Mouse (Mus musculus) left cerebral cortex, postnatal 4 days (tissue): Measurements from ENCODE around the gene Gm3739. TPM values are rescaled to one million over a fixed set of nuclear protein-coding genes. Genes with fewer than 3 reads are reported as not detected.
"Not testable (repeated sequence)": the region's sequence is repeated elsewhere in the genome, so short reads cannot be mapped to it uniquely, and the experiment has no call there.

ENCODE experiments used
- DNase-seq: peaks from one replicate; pipeline ENCODE4 v3.0.0-alpha.2; 2022
- intact Hi-C: fragments of 180-260 bp; cut with DNase I; formaldehyde crosslinking; loops from one replicate; pipeline ENCODE4 v1.15.1; 2025
- total RNA-seq, 2 experiments: library from RNA; stranded (reverse); gene quantifications; 2 replicates each; pipeline ENCODE4 v1.2.3; 2021

Gene Gm3739
- 1 to 10 TPM; 3.0 to 3.4 TPM for total RNA-seq

DNA sequence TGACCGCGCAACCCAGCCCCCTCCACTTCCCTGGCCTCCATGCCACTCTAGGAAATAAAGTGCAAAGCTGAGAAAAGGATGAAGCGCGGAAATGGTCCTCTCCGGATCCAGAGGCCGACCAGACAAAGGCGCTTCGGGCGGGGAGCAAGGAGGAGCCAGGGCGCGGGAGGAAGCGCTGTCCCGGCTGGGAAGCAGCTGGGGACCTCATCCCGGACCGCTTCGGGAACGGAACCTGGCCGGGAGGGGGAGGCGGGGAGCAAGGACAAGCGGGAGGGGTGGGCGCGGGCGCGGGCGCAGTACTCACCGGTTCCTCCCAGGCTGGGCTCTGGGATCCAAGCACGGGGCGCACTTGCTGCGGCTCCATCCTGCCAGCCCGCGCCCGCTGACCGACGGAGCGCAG, at the start of gene Gm3739:
TSS of gene Gm3739 (minus strand) at position 389 of the 400 bp plus-strand sequence.
- intact Hi-C loops: not testable (repeated sequence)
- DNase-seq: peak; percentile 4

DNA sequence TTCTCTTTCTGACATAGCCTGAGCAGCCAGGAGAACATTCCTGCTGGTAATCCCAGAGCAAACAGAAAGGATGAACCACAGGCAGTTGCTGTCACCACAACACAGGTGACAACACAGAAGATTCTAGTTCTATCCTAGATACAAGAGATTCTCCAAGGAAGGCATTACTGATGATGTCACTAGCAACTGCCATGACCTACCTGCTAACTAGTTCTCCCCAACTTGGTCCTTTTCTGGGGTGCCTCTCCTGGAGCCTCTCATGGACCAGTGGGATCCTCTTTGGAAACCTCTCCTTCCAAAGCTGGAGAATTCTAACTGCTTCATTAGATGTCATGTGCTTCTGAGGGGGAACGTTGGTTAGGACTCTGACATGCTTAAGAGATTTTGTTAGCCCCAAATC, 17.4 kb upstream of the Gm3739 start, which contains the start of gene Gm5797:
TSS of gene Gm5797 (minus strand) at position 101 of the 400 bp plus-strand sequence.
- intact Hi-C loops: not testable (repeated sequence)

DNA sequence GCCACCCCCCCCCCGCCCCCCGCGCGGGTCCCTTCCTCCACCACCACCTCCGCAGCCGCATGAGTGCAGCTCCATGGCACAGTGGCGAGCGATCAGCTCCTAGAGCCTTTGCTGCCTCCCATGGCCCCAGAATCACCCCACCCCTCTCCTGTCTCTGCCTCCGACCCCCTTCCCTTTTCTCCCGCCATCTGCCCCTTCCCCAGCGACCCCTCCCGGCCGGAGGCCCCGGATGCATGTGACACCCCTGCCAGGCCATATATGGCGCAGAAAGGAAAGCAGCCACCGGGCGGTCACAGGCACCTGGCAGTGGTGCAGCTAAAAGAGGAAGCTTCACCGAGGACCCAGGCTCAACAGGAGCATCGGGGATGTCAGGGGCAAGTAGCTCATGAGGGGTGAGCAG, 244 bp upstream of the Gm3739 start:
- intact Hi-C loops: not testable (repeated sequence)
- peak; percentile 56 for DNase-seq

More for the DNA sequence above, 17.4 kb upstream of the Gm3739 start, which contains the start of gene Gm5797:
- DNase-seq: not testable (repeated sequence)

DNA sequence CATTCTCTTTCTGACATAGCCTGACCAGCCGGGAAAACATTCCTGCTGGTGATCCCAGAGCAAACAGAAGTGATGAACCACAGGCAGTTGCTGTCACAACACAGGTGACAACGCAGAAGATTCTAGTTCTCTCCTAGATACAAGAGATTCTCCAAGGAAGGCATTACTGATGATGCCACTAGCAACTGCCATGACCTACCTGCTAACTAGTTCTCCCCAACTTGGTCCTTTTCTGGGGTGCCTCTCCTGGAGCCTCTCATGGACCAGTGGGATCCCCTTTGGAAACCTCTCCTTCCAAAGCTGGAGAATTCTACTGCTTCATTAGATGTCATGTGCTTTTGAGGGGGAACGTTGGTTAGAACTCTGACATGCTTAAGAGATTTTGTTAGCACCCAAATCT, 50.2 kb downstream of the Gm3739 start, which contains the start of gene Gm3727:
TSS of gene Gm3727 (minus strand) at position 101 of the 400 bp plus-strand sequence.
- DNase-seq, intact Hi-C loops: not testable (repeated sequence)

Other genes with a start within 250 kb of the Gm3739 start
- gene Gm3696, start 214.4 kb downstream of the Gm3739 start, total RNA-seq: 1 to 10 TPM; 6.7 TPM
- gene Gm6676, start 189.6 kb downstream of the Gm3739 start, total RNA-seq: not detected
- gene Gm3512, start 140.5 kb downstream of the Gm3739 start, total RNA-seq: 1 to 10 TPM; 3.8 to 4.7 TPM
- not detected for gene Gm16434, start 120.5 kb downstream of the Gm3739 start, total RNA-seq
- not detected for gene Gm3727, start 50.3 kb downstream of the Gm3739 start, total RNA-seq
- not detected for gene Gm5797, start 17.3 kb upstream of the Gm3739 start, total RNA-seq
- not detected for gene Gm8374, start 50.1 kb upstream of the Gm3739 start, total RNA-seq
- gene Gm3755, start 135.9 kb upstream of the Gm3739 start, total RNA-seq: not detected
- gene Gm3752, start 168.7 kb upstream of the Gm3739 start, total RNA-seq: 1 to 10 TPM; 8.1 to 8.7 TPM